Mouse (Mus musculus) neural tube, embryonic 11.5 days (tissue): ENCODE data around the gene Lrba. TPM values are rescaled to one million over a fixed set of nuclear protein-coding genes. Genes with fewer than 3 reads are reported as not detected.

Experiments
- ATAC-seq: fragments of 200-750 bp; cut with Nextera tagmentation; 2 replicates; pipeline ENCODE4 v1.8.0; 2017; ENCODE audit warnings: moderate number of reproducible peaks, mild to moderate bottlenecking, moderate TSS enrichment, moderate library complexity; ENCODE audit not compliant: insufficient read depth, low FRiP score, low TSS enrichment
- DNase-seq: peaks from one replicate; pipeline ENCODE4 v3.0.0-alpha.2; 2015; ENCODE audit warnings: low spot score
- H3K27ac ChIP-seq: fragments of 300-500 bp; sonication (generic); 2 replicates; pipeline ENCODE4 v1.5.1; 2014; ENCODE audit warnings: low read depth, mild to moderate bottlenecking, low read length
- H3K27me3 ChIP-seq: fragments of 300-500 bp; sonication (generic); 2 replicates; pipeline ENCODE4 v1.6.1; 2014; ENCODE audit warnings: mild to moderate bottlenecking, low read length, mixed read lengths; ENCODE audit not compliant: control insufficient read depth, insufficient read depth
- H3K36me3 ChIP-seq: fragments of 300-500 bp; sonication (generic); 2 replicates; pipeline ENCODE4 v1.6.1; 2014; ENCODE audit warnings: mild to moderate bottlenecking, low read length, moderate library complexity, mixed read lengths; ENCODE audit not compliant: control insufficient read depth, insufficient read depth
- H3K4me1 ChIP-seq: fragments of 300-500 bp; sonication (generic); 2 replicates; pipeline ENCODE4 v1.6.1; 2014; ENCODE audit warnings: low read length, mixed read lengths; ENCODE audit not compliant: control insufficient read depth, insufficient read depth
- H3K4me2 ChIP-seq: fragments of 300-500 bp; sonication (generic); 2 replicates; pipeline ENCODE4 v1.6.1; 2014; ENCODE audit warnings: low read depth, mild to moderate bottlenecking, moderate library complexity
- H3K4me3 ChIP-seq: fragments of 300-500 bp; sonication (generic); 2 replicates; pipeline ENCODE4 v1.5.1; 2014; ENCODE audit warnings: low read depth, low read length
- H3K9ac ChIP-seq: fragments of 300-500 bp; sonication (generic); 2 replicates; pipeline ENCODE4 v1.6.1; 2014; ENCODE audit warnings: mild to moderate bottlenecking, low read length
- H3K9me3 ChIP-seq: fragments of 300-500 bp; sonication (generic); 2 replicates; pipeline ENCODE4 v1.6.1; 2016; ENCODE audit warnings: low read length; ENCODE audit not compliant: control insufficient read depth
- WGBS: fragments of 180-500 bp; shearing (Covaris S2); extraction: QIAGEN DNeasy Blood & Tissue Kit; methylation state at CpG from one replicate; pipeline ENCODE4 v1.1.7; 2014; 5-methylcytosine and 5-hydroxymethylcytosine counted together
- polyA plus RNA-seq: library from polyadenylated mRNA; unstranded; fragments of >200 nt; fragmentation: Nextera tagmentation; extraction: Ambion mirVana; gene quantifications from 2 replicates; pipeline ENCODE4 v1.2.1, GENCODE M21; 2014

Gene Lrba
- polyA plus RNA-seq, 1 experiment from 2014 or later, result 5.7 TPM

DNA sequence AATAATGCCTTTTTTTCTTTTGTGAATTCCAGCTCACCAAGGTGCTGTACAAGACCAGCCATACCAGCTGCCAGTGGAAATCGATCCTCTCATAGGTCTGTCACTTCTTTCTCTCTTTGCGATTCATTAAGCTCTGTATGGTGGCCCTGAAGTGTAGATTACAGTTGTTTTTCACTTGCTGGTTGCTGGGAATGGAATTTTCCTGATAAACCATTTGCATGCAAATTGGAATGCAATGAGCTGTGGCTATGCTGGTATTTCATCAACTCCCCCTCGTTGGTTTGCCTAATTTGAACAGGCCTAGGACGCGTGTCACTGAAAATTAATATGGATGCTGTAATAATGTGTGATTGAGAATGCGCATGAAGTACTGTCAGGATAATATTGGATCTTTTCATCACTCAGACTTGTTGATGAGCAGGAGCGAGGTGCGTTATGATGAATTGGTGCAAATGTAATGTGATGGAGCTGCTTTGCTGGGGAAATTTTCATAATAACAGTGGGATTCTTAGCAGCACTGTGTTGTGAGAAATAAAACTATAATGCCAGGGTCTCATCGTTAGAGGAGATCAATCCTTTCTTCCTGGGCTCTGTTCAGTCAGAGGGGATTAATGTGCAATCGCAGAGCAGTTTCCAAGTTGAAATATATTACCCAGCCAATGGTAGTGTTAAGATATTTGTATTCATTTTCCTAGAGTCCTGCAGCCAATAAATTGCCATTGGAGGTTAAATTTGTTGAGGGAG, 521.5 kb downstream of the Lrba start:
- DNase-seq, result no peak
- no peaks in the 10 kb centered on the region for H3K4me1 ChIP-seq
- no peaks in the 10 kb centered on the region for H3K36me3 ChIP-seq
- H3K4me2 ChIP-seq, result no peak overlapping the region
- 70% methylated on average over 10 of the region's 10 CpGs for WGBS
- peak overlapping the region; percentile 11; the same call in 1 of the 2 replicates for H3K27ac ChIP-seq
- H3K9ac ChIP-seq, result no peak overlapping the region
- no peak overlapping the region for H3K4me3 ChIP-seq
- no peak for ATAC-seq
- no peaks in the 10 kb centered on the region for H3K27me3 ChIP-seq
- no peaks in the 10 kb centered on the region for H3K9me3 ChIP-seq

- no peaks in the 10 kb centered on the region for H3K27me3 ChIP-seq
- DNase-seq (no peak), ATAC-seq (no peak)
- H3K9ac ChIP-seq, result no peak overlapping the region
- H3K4me3 ChIP-seq, result no peak overlapping the region
- no peaks in the 10 kb centered on the region for H3K4me1 ChIP-seq
- no peaks in the 10 kb centered on the region for H3K9me3 ChIP-seq
- no peak overlapping the region for H3K4me2 ChIP-seq
- no peaks in the 10 kb centered on the region for H3K36me3 ChIP-seq
- no peak overlapping the region for H3K27ac ChIP-seq
- 42% methylated on average over 7 of the region's 7 CpGs for WGBS
Observed at GRCm38 (mm10) chr3:86750652-86751051, 526.2 kb downstream of the Lrba start.

DNA sequence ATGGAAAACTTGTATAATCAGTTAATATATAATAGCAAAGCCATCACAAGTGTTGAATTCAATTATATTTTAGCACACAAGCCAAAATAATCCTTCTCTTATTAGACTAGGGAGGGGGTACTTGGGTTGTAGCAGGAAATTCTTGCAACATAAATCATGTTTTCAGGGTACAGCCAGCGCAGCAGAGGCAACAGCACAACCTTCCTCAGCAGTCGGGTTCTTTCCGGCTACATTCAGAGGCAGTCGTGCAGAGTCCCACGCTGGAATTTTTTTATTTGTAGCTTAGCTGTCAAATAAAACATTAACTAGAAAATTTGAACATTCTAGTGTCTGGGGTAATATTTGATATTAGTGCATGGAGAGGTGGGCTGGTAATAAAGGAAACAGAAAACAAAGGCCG, 529.7 kb downstream of the Lrba start:
- no peak for ATAC-seq
- Histone ChIP-seq H3K4me2 (no peak overlapping the region), H3K27me3 (no peaks in the 10 kb centered on the region), H3K9ac (no peak overlapping the region), H3K4me1 (no peaks in the 10 kb centered on the region), H3K27ac (no peak overlapping the region), H3K4me3 (no peak overlapping the region), H3K9me3 (no peaks in the 10 kb centered on the region), H3K36me3 (no peaks in the 10 kb centered on the region)
- WGBS, result 60% methylated on average over 6 of the region's 6 CpGs
- DNase-seq, result no peak

DNA sequence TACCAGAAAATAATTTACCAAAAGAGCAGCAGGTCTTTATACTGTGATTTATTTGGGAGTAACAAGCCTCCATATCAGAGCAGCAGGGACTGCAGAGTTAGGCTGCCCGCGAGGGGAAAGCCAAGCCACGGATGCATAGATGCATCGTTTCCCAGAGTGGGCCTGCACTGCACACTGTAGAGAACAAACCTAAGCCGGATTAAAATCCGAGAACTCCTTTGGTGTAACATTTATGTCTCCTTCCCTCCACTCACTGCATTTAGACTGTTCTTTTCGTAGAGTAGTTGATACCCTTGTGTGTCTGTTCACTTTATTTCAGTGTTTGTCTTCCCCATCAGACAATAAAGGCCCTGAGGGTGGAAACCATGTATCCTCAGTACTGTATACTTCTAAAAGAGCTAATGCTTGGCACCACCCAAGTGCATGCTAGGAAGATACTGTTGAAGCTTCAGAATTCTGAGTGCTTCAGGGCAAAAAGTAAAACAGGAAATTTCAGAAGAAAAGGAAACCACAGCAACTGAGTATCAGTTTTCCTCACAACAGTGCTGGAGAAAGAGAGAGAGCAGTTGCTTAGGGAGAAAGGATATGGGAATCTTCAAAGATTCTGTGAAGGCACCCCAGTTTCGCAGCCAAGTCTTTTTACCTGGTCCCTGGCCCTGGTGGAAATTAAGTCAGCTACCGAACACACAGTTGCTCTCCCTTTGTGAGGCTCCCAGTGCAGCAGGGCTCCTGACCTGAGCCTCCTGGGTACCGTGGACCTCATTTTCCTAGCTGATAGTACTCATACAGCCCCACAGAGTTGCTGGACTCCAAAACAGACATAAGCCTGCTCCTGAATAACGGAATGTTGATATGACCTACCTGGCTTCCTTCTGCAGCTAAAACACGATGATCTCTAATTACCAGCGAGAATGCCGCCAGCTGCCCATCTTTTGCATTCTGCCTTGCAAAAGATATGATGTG, 530.4 kb downstream of the Lrba start:
- WGBS, result 79% methylated on average over 14 of the region's 14 CpGs
- Histone ChIP-seq H3K4me1 (no peaks in the 10 kb centered on the region), H3K9me3 (no peaks in the 10 kb centered on the region), H3K27ac (no peak overlapping the region), H3K4me2 (no peak overlapping the region), H3K9ac (no peak overlapping the region), H3K36me3 (no peaks in the 10 kb centered on the region), H3K27me3 (no peaks in the 10 kb centered on the region), H3K4me3 (no peak overlapping the region)
- ATAC-seq, result no peak
- DNase-seq, result no peak

DNA sequence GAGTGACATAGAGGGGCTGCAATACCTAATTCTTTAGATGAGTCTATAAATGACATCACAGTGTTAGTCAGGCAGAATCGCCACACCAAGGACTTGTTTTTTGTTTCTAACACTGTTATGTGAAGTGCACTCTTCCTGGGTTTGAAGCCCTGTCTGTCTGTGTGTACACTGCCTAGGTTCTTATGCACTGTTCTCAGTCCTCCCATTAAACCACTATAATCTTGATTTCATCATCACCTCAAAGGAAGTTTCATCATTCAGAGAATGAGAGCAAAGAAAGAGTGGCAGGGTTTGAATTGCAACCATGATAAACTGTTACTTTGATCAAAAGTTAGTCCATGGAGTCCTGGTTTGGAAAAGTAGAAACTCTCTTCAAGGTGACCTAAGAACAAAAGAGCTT, 532.1 kb downstream of the Lrba start:
- no peak overlapping the region for H3K4me2 ChIP-seq
- no peaks in the 10 kb centered on the region for H3K27me3 ChIP-seq
- no peak overlapping the region for H3K9ac ChIP-seq
- 75% methylated on average over 1 of the region's 1 CpGs for WGBS
- no peaks in the 10 kb centered on the region for H3K9me3 ChIP-seq
- DNase-seq (no peak), ATAC-seq (no peak)
- H3K27ac ChIP-seq, result no peak overlapping the region
- no peaks in the 10 kb centered on the region; the same call in 1 of the 2 replicates for H3K4me1 ChIP-seq
- no peak overlapping the region for H3K4me3 ChIP-seq
- no peaks in the 10 kb centered on the region for H3K36me3 ChIP-seq

GRCm38 (mm10) chr3:86758727-86759126, 534.2 kb downstream of the Lrba start:
- H3K4me3 ChIP-seq, result no peak overlapping the region

GRCm38 (mm10) chr3:86759383-86759782, 534.9 kb downstream of the Lrba start:
- H3K4me1 ChIP-seq, result no peaks in the 10 kb centered on the region; the same call in 1 of the 2 replicates
- no peak overlapping the region for H3K4me3 ChIP-seq
- 76% methylated on average over 1 of the region's 1 CpGs for WGBS
- ATAC-seq (no peak), DNase-seq (no peak)
- H3K9ac ChIP-seq, result no peak overlapping the region
- no peaks in the 10 kb centered on the region for H3K36me3 ChIP-seq
- H3K4me2 ChIP-seq, result no peak overlapping the region
- H3K9me3 ChIP-seq, result no peaks in the 10 kb centered on the region
- no peaks in the 10 kb centered on the region for H3K27me3 ChIP-seq
- H3K27ac ChIP-seq, result no peak overlapping the region

More at GRCm38 (mm10) chr3:86758727-86759126, 534.2 kb downstream of the Lrba start:
- no peaks in the 10 kb centered on the region; the same call in 1 of the 2 replicates for H3K4me1 ChIP-seq
- H3K9me3 ChIP-seq, result no peaks in the 10 kb centered on the region
- WGBS, result 88% methylated on average over 6 of the region's 6 CpGs
- H3K36me3 ChIP-seq, result no peaks in the 10 kb centered on the region
- ATAC-seq (no peak), DNase-seq (no peak)
- no peak overlapping the region for H3K4me2 ChIP-seq
- no peak overlapping the region for H3K9ac ChIP-seq
- no peaks in the 10 kb centered on the region for H3K27me3 ChIP-seq
- H3K27ac ChIP-seq, result no peak overlapping the region

- Histone ChIP-seq H3K9ac (no peak overlapping the region), H3K27me3 (no peaks in the 10 kb centered on the region), H3K9me3 (no peaks in the 10 kb centered on the region), H3K36me3 (no peaks in the 10 kb centered on the region), H3K4me2 (no peak overlapping the region), H3K4me3 (no peak overlapping the region), H3K27ac (no peak overlapping the region), H3K4me1 (no peaks in the 10 kb centered on the region; the same call in 1 of the 2 replicates)
- ATAC-seq, result no peak
- no peak for DNase-seq
- WGBS, result 62% methylated on average over 8 of the region's 8 CpGs
Observed at GRCm38 (mm10) chr3:86759834-86760233, 535.4 kb downstream of the Lrba start.
